Mouse (Mus musculus) heart, embryonic 12.5 days (tissue): ENCODE results near the gene Col11a2. TPM values are rescaled to one million over a fixed set of nuclear protein-coding genes. Genes with fewer than 3 reads are reported as not detected.
A peak's percentile ranks its signal among the peaks of the same experiment; 100 is the strongest.

Source experiments
- ATAC-seq: fragments of 200-750 bp; cut with Nextera tagmentation; 2 replicates; pipeline ENCODE4 v1.8.0; 2017; ENCODE audit warnings: moderate TSS enrichment, moderate library complexity; ENCODE audit not compliant: insufficient number of reproducible peaks, low FRiP score
- H3K27ac ChIP-seq: fragments of 300-500 bp; sonication (generic); 2 replicates; pipeline ENCODE4 v1.5.1; 2016; ENCODE audit warnings: mild to moderate bottlenecking, moderate library complexity; ENCODE audit not compliant: poor library complexity, severe bottlenecking
- H3K27me3 ChIP-seq: fragments of 300-500 bp; sonication (generic); replicated peaks from 2 replicates; pipeline ENCODE4 v1.6.1; 2016; ENCODE audit warnings: mild to moderate bottlenecking, moderate library complexity
- H3K36me3 ChIP-seq: fragments of 300-500 bp; sonication (generic); 2 replicates; pipeline ENCODE4 v1.6.1; 2016; ENCODE audit warnings: mild to moderate bottlenecking, moderate library complexity
- H3K4me1 ChIP-seq: fragments of 300-500 bp; sonication (generic); replicated peaks from 2 replicates; pipeline ENCODE4 v1.6.1; 2016; ENCODE audit warnings: mild to moderate bottlenecking
- H3K4me2 ChIP-seq: fragments of 300-500 bp; sonication (generic); 2 replicates; pipeline ENCODE4 v1.6.1; 2016; ENCODE audit warnings: mild to moderate bottlenecking, moderate library complexity
- H3K4me3 ChIP-seq: fragments of 300-500 bp; sonication (generic); 2 replicates; pipeline ENCODE4 v1.5.1; 2016; ENCODE audit warnings: mild to moderate bottlenecking
- H3K9ac ChIP-seq: fragments of 300-500 bp; sonication (generic); 2 replicates; pipeline ENCODE4 v1.6.1; 2016; ENCODE audit warnings: mild to moderate bottlenecking, moderate library complexity
- H3K9me3 ChIP-seq: fragments of 300-500 bp; sonication (generic); replicated peaks from 2 replicates; pipeline ENCODE4 v1.6.1; 2016; ENCODE audit warnings: mild to moderate bottlenecking, moderate library complexity
- WGBS: fragments of 180-500 bp; shearing (Covaris S2); methylation state at CpG from one replicate; pipeline ENCODE4 v1.1.7; 2016; 5-methylcytosine and 5-hydroxymethylcytosine counted together
- polyA plus RNA-seq: library from polyadenylated mRNA; unstranded; fragments of >200 nt; fragmentation: Nextera tagmentation; extraction: Ambion mirVana; gene quantifications from 2 replicates; pipeline ENCODE4 v1.2.1, GENCODE M21; 2016

The Col11a2 gene
- polyA plus RNA-seq, 1 experiment from 2014 or later: 0.83 TPM

DNA sequence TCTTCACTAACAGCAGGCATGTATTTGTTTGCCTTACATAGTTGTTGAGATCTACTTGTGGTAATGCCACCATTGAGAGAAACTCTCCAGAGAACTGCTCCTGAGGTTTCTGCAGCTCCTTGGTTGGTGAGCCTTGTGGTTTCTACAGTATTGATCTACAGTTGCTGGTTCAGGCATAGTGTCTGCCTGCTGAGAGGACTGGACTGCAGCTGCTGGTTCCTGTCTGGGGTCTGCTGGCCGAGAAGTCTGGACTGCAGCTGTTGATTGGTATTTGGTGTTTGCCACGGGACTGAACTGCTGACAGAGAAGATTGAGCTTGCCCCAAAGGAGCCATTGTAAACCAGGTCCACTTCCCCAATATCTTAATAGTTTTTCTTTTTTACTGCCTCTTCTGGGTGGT is 32.7 kb upstream of the Col11a2 start:
- H3K27me3 ChIP-seq: peaks cover 14% of the 10 kb centered on the region
- WGBS: 34% methylated on average over 2 of the region's 2 CpGs
- ATAC-seq: no peak
- no peak overlapping the region for H3K4me2 ChIP-seq
- H3K4me3 ChIP-seq: no peak overlapping the region
- H3K9ac ChIP-seq: no peak overlapping the region
- peaks cover 6% of the 10 kb centered on the region; the same call in 1 of the 2 replicates for H3K9me3 ChIP-seq
- no peaks in the 10 kb centered on the region for H3K36me3 ChIP-seq
- H3K27ac ChIP-seq: no peak overlapping the region
- no peaks in the 10 kb centered on the region for H3K4me1 ChIP-seq

DNA sequence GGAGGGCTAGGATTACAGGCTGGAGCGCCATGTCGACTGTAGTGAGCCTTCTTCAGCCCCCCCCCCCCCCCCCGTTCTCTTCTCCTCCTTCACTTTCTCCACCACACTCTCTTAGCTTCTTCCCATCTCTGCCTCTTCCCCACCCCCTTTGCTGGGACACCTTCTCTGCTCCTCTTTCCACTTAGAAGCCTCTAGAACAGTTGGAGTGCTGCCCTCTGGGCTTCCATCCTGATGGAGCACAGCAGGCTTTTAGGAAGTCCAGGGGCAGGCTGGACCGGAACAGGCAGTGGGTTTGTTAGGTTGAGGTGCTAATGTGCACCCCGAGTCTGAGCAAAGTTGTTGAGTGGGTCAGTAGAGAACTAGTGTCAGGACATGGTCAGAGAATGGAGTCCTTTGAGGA is 29.1 kb upstream of the Col11a2 start:
- Histone ChIP-seq H3K36me3 (no peaks in the 10 kb centered on the region), H3K27me3 (peaks cover 8% of the 10 kb centered on the region; the same call in 1 of the 2 replicates), H3K9ac (no peak overlapping the region), H3K4me1 (no peaks in the 10 kb centered on the region), H3K27ac (no peak overlapping the region), H3K4me3 (no peak overlapping the region), H3K4me2 (no peak overlapping the region), H3K9me3 (peaks cover 9% of the 10 kb centered on the region)
- WGBS: 64% methylated on average over 5 of the region's 5 CpGs
- ATAC-seq: no peak

DNA sequence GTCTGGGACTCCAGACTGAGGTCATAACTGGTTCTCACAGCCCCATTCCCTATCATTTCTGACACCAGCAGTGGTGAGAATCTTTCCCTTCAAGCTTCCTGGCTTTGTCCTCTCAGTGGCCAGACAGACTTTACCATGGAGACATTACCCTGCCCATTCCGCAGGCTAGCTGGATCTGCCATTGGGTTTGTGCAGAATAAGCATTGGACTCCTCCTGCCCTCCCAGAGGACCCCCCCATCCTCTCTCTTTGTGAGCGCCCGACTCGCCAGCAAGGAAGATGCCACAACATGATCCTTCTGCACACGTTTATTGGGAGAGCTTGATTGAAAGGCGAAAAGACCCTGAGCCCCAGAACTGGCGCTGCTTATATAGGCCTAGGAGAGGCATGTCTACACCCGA is 25.8 kb upstream of the Col11a2 start:
- Histone ChIP-seq H3K4me3 (no peak overlapping the region), H3K27me3 (0 out of 2 replicates have a peak, but pooled peaks cover 3% of the 10 kb centered on the region), H3K36me3 (no peaks in the 10 kb centered on the region), H3K9ac (no peak overlapping the region), H3K27ac (no peak overlapping the region), H3K4me1 (no peaks in the 10 kb centered on the region), H3K9me3 (peaks cover 4% of the 10 kb centered on the region; the same call in 1 of the 2 replicates), H3K4me2 (no peak overlapping the region)
- WGBS: 85% methylated on average over 8 of the region's 8 CpGs
- ATAC-seq: no peak

DNA sequence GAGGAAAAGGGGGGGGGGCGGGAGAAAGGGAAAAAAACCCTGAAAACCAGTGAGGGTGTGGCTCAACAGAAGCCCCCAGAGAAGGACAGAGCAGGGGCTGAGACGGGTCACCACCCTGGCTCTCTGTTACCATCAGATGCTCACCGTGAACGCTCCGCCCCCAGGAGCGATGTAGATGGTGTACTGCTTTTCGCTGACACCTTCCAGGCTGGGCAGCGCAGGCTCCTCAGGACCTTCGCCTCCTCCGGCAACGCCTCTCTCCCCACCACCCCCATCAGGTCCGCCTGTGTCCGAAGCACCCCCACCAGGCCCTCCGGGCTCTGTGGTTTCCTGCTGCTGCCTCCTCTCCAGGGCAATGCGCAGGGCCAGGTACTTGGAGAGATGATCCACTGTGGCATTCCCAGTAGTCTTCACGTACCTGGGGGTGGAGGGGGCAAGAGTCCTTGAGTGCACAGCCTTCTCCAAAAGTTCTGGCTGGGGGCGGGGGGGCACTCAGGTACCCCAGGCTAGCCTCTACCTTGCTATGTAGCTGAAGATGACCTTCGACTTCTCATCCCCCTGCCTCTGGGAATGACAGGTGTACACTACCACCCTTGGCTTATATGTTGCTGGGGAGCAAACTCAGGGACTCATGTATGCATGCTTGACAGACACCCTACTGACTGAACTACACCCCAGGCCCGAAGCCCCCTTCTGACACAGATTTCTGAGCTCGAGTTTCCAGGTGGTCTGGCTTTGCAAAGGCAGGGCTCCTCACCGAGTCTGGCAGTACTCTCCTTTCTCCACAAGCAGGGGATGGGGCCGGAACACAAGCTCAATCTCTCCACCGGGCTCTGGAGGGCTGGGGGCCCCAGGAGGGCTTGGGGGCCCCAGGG is 17.5 kb upstream of the Col11a2 start:
- H3K36me3 ChIP-seq: peaks cover 33% of the 10 kb centered on the region
- WGBS: 91% methylated on average over 23 of the region's 23 CpGs

DNA sequence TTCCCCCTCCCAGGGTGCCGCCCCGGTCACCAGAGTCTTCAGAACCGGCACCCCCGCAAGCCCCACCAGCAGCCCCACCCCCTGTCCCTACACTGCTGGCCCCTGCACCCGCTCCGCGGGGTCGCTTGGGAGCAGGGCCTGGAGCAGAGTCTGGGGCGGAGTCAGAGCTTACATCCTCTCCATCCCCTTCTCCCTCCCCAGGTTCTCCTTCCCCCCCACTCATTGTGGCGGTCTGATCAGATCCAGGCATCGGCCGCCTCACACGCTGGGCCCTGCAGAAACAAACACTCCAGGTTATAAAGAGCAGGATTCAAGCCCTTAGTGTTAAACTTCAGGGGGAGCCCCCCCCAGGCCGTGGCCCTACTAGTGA is 16.8 kb upstream of the Col11a2 start:
- Histone ChIP-seq H3K27me3 (no peaks in the 10 kb centered on the region), H3K4me2 (no peak overlapping the region), H3K27ac (no peak overlapping the region), H3K9ac (no peak overlapping the region), H3K4me1 (peaks cover 29% of the 10 kb centered on the region), H3K36me3 (peaks cover 33% of the 10 kb centered on the region), H3K9me3 (peaks cover 17% of the 10 kb centered on the region), H3K4me3 (no peak overlapping the region)
- ATAC-seq: no peak
- WGBS: 86% methylated on average over 14 of the region's 14 CpGs

More for the DNA sequence above, 17.5 kb upstream of the Col11a2 start:
- Histone ChIP-seq H3K9me3 (peaks cover 17% of the 10 kb centered on the region), H3K9ac (no peak overlapping the region), H3K27ac (no peak overlapping the region), H3K27me3 (no peaks in the 10 kb centered on the region), H3K4me2 (no peak overlapping the region), H3K4me3 (no peak overlapping the region), H3K4me1 (peaks cover 23% of the 10 kb centered on the region)
- ATAC-seq: no peak

DNA sequence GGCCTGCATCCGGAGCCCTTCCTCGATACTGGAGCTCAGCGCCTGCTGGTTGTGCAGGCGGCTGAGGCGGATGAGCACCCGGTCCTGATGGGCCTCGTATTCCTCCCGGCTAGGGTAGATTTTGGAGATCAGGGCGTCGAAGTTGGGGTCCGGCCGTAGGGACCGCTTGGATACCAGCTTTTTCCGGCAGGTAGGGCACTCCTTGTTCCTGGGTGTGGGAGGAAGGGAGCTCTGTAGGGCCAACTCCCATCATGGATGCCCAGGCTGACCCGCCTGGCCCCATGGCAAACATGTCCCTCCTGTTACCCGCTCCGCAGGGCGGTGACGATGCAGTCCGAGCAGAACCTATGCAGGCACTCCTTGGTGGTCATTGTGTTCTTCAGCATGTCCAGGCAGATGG is 16.2 kb upstream of the Col11a2 start:
- Histone ChIP-seq H3K4me3 (no peak overlapping the region), H3K36me3 (peaks cover 33% of the 10 kb centered on the region), H3K27ac (no peak overlapping the region), H3K27me3 (no peaks in the 10 kb centered on the region), H3K9me3 (peaks cover 17% of the 10 kb centered on the region), H3K9ac (no peak overlapping the region), H3K4me2 (no peak overlapping the region), H3K4me1 (peaks cover 30% of the 10 kb centered on the region)
- no peak for ATAC-seq
- 94% methylated on average over 20 of the region's 20 CpGs for WGBS

DNA sequence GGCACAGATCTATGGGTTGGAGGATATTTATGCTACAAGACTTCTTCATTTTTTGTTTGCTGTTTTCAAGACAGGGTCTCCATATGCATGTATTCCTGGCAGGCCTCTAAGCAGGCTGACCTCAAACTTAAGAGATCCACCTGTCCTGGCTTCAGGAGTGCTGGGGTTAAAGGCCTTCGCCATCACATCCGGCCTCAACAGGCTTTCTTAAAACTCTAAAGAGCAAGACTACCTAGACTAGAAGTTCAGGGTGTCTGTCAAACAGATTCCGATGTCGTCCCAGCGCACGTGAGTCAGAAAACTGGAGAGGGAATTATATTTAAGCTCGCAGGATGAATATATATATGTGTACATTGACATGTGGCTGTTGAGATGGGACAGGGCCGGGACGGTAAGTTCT is 15.6 kb upstream of the Col11a2 start:
- Histone ChIP-seq H3K9ac (peak overlapping the region; percentile 91), H3K27ac (no peak overlapping the region), H3K4me1 (peaks cover 37% of the 10 kb centered on the region)

DNA sequence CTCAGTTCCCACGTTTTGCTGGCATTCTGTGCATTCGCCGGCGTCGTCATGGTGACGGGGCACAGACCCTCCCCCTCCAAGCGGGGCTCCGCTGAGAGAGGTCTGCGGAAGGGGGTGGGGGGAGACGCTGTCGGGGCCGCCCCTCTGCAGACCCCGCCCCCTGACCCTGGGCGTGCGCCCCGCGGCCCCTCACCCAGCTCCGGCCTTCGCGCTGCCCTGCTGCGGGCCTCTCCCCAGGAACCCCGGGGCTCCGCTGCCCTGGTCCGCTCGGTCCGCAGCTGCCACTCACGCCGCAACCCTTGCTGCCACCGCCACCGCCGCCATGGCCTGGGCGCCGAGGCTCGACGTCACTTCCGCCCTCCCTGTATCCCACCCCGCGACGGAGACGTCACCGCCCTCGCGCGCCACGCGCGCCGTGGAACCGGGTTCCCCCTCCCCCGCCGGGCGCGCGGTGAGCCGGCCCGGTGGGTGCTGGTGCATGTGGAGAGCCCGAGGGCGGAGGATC is 14.9 kb upstream of the Col11a2 start, which contains the start of gene Ring1:
TSS of gene Ring1 (minus strand) at position 364 of the 505 bp plus-strand sequence.
- Histone ChIP-seq H3K9me3 (peaks cover 13% of the 10 kb centered on the region), H3K36me3 (peaks cover 45% of the 10 kb centered on the region), H3K4me1 (peaks cover 44% of the 10 kb centered on the region), H3K4me3 (peak within 1 kb of the TSS; percentile 75), H3K9ac (peak within 1 kb of the TSS; percentile 91), H3K27me3 (no peaks in the 10 kb centered on the region), H3K4me2 (peak within 1 kb of the TSS; percentile 95), H3K27ac (peak within 1 kb of the TSS; percentile 93)
- WGBS: 0% methylated on average over 50 of the region's 58 CpGs
- peak; percentile 77 for ATAC-seq

More for the DNA sequence above, 15.6 kb upstream of the Col11a2 start:
- ATAC-seq: no peak
- WGBS: 61% methylated on average over 9 of the region's 9 CpGs
- Histone ChIP-seq H3K9me3 (peaks cover 17% of the 10 kb centered on the region), H3K4me3 (peak overlapping the region; percentile 75), H3K27me3 (no peaks in the 10 kb centered on the region), H3K36me3 (peaks cover 38% of the 10 kb centered on the region), H3K4me2 (peak overlapping the region; percentile 95)

DNA sequence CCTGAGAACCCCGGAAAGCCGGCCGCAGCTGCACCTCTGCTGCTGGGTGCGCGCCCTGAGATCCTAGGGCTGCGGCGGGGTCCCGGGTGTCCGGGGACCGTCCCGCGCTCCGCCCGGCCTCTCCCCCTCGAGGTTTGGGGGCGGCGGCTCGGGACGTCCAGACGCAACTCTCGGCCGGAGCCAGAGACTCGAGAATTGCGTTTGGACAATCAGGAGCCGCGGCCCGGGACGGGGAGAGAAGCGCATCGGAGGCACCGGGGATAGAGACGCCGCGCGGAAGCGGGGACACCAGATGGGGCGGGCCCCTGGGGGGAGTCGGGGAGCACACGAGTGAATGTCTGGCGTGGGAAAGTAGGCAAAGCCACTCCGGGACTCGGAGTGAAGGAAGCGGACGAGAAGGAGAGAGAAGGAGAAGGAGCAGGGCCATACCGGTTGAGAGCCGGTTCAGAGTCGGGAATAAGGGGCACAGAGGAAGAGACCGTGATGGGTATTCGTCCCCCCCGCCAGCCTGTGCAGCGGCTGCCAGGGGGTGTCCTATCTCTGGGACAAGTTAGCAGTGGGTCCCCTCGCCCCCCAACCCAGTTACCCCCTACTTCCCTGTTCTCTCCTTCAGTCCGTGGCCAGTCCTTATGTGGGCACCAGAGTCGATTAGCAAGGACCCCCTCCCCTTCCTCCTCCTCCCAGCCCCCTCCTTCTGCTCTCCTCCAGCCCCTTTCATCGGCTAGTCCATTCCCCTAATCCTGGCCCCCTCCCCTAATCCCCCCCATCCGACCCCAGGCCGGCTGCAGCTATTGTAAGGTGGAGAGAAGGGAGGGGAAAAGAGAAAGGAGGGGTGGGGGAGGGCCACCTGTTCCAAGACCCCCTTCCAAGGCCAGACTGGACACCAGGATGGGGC is 14.1 kb upstream of the Col11a2 start:
- ATAC-seq: 0 out of 2 replicates have a peak, but pooled peaks have one; percentile 6
- WGBS: under 1% methylated on average over 57 of the region's 57 CpGs
- Histone ChIP-seq H3K36me3 (peaks cover 48% of the 10 kb centered on the region), H3K4me2 (peak overlapping the region; percentile 95), H3K27ac (peak overlapping the region; percentile 93), H3K4me3 (peak overlapping the region; percentile 75), H3K4me1 (peaks cover 52% of the 10 kb centered on the region), H3K27me3 (no peaks in the 10 kb centered on the region), H3K9me3 (peaks cover 5% of the 10 kb centered on the region; the same call in 1 of the 2 replicates), H3K9ac (peak overlapping the region; percentile 91)

DNA sequence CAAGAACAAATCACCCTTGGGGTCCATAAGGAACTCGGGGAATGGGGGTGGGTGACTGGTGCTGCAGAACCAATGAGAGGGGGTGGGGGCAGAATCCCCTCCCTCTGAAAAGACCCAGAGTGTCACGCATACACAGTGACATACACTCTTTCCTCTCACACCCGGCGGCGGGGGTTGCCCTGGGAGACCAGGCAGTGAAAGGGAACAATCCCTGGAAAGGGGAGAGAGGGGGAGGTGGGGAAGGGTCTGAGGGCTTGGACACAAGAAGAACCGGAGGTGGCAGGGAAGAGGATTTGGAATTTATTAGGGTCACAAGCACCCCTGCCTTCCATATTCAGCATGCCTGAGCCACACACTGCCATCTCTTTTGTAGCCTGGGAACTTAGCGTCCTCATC is 13.5 kb upstream of the Col11a2 start:
- 21% methylated on average over 7 of the region's 7 CpGs for WGBS
- peaks cover 58% of the 10 kb centered on the region for H3K4me1 ChIP-seq
- peak overlapping the region; percentile 95 for H3K4me2 ChIP-seq
- H3K4me3 ChIP-seq: peak overlapping the region; percentile 75
- no peaks in the 10 kb centered on the region for H3K27me3 ChIP-seq
- H3K36me3 ChIP-seq: peaks cover 45% of the 10 kb centered on the region
- H3K9me3 ChIP-seq: 0 out of 2 replicates have a peak, but pooled peaks cover under 1% of the 10 kb centered on the region
- peak overlapping the region; percentile 91 for H3K9ac ChIP-seq
- no peak overlapping the region for H3K27ac ChIP-seq
- ATAC-seq: no peak
